Mouse (Mus musculus): Measurements from ENCODE around the gene Rabif.
A peak's percentile ranks its signal among the peaks of the same experiment; 100 is the strongest.
"Not testable (repeated sequence)": the region's sequence is repeated elsewhere in the genome, so short reads cannot be mapped to it uniquely, and the experiment has no call there.

The Rabif gene

DNA sequence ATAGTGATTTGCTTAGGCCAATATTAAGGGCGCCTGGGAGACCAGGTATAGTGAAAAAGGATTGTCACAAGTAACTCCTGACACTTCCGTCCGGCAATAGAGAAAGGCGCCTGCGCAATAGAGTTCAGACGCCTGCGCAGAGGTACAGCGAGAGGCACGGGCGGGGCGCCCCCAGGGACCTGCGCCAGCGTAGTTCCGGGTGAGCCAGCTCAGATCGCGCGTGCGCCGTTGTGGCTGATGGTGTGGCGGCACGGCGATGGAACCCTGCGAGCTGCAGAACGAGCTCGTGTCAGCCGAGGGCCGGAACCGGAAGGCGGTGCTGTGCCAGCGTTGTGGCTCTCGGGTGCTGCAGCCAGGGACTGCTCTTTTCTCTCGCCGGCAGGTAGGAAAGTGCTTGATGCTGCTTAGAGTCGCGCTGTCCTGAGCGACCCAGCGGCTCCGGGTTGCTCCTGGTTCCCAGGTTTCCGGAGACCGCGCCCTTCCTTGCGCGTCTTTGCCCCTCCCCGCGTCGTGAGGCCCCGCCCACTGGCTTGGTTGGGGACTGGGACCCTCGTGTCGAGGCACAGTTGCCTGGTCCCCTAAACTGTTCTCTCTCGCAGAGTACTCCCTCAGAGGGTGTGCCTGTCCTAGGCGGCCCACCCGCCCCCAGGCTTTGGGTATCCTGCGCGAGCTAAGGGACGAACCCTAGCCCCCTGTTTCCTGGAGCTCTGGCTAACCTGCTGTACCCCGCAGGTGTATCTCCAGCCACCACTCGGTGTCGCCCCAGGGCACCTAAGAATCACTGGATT lies at the start of gene Rabif:
Gene Rabif (plus strand): TSS at position 221 of the 788 bp plus-strand sequence.
- peak; percentile 93 for DNase-seq (ENCODE audit: low spot score)

DNA sequence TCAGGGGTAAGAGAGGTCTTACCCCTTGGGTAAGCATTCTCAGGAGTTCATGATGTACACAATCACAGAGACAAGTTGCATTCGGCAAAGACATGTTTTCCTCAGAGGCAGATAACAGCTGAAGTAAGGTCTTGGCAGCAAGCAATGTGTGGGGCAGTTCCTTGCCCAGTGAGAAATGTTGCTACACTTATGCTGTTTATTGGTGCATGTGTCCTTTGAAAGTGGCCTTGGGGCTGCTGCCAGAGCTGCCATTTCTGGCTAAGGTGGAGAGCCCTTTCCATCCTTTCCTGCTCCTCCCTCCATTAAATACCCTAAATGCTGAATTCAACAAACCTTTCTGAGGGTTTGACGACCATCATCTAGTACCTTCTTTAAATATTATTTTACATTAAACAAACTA lies 49.0 kb upstream of the Rabif start:
- no peak for DNase-seq (ENCODE audit: low spot score)

DNA sequence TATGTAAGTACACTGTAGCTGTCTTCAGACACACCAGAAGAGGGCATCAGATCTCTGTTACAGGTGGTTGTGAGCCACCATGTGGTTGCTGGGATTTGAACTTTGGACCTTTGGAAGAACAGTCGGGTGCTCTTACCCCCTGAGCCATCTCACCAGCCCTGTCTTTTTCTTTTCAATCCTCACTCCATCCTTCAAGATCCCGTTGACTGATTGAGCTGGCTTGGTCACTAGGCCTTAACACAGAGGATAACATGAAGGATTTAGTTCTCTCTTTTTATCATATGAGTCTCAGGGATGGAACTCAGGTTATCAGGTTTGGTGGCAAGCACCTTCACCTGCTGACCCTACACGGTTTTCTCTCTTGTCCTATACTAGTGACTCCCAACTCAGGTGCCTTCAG lies 45.9 kb upstream of the Rabif start:
- DNase-seq (ENCODE audit: low spot score) = not testable (repeated sequence)

DNA sequence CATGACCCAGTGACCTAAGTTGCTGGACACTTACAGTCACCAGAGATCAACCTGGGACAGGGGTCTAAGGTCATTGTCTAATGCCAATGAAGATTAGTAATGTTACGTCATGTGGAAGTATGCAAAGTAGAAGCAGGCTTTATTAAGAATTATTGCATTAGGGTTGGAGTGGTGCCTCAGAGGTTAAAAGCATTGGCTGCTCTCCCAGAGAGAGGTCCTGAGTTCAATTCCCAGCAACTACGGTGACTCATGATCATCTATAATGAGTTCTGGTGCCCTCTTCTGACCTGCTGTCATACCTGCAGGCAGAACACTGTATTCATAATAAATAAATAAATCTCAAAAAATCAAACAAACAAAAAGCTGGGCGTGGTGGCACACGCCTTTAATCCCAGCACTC lies 44.2 kb upstream of the Rabif start:
- no peak for DNase-seq (ENCODE audit: low spot score)

DNA sequence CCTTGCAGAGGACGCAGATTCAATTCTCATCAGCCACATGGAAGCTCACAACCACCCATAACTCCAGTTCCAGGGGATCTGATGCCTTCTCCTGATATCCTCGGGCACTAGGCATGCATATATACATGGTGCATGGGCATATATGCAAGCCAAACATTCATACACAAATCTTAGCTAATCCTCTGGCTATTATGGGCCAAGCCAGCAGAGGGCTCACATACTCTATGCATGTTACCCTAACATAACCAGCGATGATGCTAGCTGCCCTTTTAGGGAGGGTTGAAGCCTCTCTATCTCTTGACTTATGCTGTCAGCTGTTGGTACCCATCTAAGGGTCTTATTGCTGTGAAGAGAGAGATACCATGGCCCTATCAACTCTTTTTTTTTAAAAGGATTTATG lies 43.5 kb upstream of the Rabif start:
- DNase-seq (ENCODE audit: low spot score) = peak; percentile 47

DNA sequence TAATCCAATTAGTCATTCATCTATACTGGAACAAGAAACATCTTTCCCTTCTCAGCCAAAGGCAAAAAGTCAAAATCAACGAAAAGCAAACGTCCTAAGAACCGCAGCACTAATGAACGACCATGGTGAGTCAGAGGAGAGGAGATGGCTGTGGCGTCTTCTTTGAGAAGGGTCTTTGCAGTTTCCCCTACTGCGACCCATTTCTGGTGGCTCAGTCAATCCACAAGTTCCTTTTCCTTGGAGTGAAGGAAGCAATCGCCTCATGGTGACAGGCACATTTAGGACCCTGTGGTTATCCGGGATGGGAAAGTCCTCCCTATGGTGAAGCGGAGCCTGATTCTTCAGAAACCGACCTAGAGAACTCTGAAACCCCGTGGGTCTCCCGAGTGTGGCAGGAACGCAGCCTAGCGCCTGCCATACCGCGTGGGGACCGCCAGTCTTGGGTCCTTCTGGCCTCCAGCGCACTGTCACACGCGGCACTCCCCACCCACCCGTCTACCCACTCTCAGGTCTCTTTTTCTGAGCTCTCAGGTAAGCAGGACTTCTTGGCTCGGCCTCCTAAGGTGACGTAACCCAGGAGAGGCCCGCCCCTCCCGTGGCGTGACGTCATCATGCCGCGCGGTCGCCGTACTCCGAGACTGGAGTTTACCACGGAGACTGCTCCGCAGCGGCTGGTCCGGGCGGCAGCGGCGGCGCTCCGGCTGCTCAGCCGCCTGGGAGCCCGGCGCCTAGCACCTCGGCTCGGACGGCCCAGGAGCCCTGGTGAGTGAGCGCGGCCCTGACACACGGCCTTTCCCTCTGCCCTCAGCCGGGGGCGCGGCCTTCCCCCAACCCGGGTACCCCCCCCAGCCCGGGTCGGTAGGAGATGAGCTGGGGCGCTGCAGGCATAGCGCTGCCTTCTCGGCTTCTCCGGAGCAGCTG lies 39.3 kb upstream of the Rabif start, which contains the start of gene Klhl12:
Gene Klhl12 (plus strand): TSS at position 628 of the 921 bp plus-strand sequence.
- peak; percentile 90 for DNase-seq (ENCODE audit: low spot score)

DNA sequence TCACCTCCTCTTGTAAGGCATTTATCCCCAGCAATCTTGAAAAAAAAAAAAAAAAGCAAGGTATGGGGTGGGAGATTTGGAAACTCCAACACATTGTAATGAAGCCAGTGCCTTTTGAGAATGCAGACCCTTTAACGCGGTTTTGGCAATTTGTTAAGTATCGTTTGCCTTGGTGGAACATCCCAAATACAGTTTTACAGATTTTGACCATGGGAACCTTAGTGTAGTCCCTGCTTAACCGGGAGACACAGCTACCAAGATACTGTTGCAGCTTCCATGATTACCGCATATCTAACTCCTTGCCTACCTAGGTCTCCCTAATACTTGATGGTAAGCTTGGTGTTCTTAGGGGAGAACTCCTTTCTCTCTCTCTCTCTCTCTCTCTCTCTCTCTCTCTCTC lies 38.4 kb upstream of the Rabif start:
- no peak for DNase-seq (ENCODE audit: low spot score)

DNA sequence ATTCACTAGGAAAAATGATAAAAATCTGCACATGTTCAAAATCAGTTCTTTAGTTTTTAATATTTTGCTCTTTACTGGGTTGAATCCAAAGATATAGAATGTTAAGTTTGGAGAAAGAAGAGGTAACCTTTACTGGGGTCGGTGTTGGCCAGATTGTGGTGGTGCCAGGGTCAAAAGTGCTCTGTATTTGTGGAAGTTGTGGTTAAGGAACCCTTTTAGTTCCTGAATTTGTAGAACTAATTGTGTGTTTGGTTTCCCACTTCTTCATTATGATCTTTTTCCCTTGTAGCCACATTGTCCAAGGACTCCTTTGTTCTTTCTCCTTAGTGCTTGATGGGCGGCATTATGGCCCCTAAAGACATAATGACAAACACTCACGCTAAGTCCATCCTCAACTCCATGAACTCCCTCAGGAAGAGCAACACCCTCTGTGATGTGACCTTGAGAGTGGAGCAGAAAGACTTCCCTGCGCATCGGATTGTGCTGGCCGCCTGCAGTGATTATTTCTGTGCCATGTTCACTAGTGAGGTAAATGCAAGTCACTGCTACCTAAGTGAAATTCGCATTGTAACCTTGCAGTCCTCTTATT lies 36.2 kb upstream of the Rabif start:
- no peak for DNase-seq (ENCODE audit: low spot score)

DNA sequence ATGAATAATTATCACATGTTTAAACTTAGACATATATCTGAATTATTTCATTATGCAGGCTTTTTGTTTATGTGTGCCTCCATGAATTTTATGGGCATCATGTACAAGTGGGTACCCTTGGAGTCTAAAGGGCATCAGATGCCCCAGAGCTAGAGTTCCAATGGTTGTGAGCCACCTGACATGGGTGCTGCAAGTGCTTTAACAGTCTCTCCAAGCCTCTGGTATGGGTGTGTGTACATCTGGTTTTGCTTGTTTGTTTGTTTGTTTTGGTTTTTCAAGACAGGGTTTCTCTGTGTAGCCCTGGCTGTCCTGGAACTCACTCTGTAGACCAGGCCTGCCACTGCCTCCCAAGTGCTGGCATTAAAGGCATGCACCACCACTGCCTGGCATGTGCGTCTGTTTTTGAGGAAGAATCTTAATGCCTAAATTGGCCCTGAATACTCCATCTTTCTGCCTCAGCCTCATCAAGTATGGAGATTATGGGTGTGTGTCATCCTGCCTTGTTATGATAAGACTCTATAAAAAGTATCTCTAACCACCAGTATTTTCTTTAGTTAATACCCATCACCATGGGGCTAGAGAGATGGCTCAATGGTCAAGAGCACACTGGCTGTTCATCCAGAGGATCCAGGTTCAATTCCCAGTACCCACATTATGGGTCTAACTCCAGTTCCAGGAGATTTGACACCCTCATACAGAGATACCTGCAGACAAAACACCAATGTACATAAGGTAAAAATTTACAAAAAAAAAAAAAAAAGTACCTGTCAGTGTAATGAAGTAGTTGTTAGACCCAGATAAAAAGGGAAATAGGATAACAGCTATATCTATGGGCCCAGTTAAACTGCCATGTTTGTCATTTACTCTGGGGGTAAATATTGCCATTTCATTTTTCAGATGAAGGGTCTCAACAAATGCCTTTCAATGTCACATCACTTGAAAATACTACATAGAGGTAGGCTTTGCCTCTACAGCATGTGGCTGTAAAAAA lies 33.9 kb upstream of the Rabif start:
- DNase-seq (ENCODE audit: low spot score) = no peak

DNA sequence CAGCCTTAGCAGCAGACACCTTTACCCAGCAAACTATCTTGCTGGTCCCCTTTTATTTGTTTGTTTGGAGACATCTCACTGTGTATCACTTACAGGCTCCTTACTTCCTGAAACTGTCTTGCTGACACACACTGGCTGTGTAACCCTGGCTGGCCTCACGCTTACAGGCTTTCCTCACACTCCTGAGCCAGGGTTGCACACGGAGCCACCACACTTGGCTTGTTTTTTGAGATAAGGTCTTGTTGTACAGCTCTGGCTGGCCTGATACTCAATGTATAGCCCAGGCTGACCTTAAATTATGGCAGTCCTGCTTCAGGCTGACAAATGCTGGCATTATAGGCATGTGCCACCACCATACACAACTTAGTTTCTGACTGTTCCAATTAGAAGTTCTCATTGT lies 9.8 kb upstream of the Rabif start:
- DNase-seq (ENCODE audit: low spot score) = no peak

DNA sequence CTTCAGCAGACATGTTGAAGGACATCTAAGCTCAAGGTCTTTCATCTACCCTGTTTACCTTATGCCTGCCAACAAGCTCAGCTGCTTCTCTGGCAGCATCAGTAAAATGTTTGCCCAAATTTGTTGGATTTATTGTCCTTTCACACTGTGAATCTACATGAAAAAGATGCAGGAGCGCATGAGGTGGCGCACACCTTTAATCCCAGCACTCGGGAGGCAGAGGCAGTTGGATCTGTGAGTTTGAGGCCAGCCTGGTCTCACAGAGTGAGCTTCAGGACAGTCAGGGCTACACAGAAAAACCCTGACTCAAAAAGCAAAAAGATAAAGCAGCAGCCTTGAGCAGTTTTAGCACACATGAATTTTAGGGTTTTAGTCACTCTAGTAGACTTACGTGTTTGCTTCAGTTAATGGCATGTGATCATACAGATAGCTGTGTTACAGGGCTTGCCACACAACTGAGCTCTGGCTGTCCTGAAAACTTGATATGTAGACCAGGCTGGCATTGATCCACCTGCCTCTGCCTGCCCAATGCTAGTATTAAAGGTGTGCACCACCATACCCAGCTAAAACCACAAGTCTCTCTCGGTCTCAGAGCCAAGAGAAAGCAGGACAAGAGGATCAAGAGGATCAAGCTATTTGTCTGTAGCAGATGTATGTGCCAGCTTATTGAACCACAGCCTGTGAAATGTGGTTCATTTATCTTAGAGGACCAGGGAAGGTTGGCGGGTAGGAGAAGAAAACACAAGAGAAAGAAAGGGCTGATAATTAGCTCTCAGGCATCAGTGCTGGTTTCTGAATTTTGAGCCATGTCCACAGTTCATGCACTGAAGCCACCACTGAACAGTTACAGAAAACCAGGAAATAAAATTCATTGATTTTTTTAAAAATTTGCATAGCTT lies 3.3 kb upstream of the Rabif start:
- DNase-seq (ENCODE audit: low spot score) = no peak

DNA sequence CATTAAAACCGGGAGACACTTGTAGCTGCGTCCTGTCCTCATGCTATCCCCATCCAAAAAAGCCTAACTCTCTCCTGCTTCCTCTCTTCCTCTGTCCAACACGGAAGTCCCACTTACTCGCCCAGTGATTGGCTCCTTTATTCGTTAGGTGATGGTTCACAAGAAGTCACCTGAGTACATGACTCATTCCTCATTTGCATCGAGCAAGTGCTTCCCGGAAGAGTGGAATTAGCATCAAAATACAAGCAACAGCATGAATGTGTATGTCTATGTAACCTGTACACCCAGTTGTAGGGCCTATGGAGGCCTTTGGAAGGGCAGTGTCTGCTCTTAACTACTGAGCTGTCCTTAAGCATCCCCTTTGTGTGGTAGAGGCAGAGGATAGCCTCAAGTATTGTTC lies 2.2 kb upstream of the Rabif start:
- no peak for DNase-seq (ENCODE audit: low spot score)

DNA sequence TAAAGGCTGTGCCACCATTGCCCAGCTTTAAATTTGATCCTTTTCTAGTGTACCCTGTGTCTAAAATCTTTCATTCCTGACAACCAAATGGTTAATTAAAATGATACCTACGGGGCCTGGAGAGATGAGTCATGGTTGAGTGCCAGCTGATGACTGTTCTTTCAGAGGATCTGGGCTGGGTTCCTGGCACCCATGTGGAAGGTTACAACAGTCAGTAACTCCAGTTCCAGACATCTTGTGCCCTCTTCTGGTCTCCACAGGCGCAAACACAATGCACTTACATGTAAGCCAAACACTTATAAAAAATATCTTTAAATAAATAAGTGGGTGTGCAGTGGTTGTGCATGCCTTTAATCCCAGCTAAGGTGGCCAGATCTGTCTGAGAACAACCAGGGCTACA lies 952 bp upstream of the Rabif start:
- no peak for DNase-seq (ENCODE audit: low spot score)

DNA sequence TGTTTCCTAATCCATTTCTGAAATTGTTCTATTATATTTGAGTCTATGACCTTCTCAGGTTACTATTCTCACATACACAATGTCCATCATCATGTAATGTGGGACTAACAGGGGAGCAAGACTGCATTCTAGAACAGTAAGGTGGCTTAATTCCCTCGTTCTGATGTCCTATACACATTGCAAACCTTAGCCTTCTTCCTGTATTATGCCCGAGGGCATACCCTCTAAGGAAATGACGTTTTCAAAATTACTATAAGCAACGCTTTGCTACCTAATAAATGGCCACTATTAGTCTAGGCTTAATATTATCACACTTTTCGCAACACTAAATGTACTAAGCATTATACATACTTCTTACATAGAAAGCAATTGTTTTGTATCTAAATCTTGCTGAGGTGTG lies 492 bp upstream of the Rabif start:
- DNase-seq (ENCODE audit: low spot score) = no peak

DNA sequence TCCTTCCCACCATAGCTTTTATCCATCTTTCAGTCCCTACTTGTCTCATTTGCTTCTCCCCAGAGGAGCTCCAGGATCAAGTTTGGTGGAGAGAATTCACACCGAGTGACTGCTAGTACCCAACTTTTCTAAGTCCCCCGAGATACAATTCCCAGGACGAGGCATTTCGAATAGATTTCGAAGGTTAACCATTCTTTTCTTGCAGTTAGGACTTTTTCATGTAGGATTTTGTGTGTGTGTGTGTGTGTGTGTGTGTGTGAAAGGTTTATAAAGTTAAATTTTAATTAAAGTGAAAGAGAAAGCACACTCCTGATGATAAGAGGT lies 730 bp downstream of the Rabif start:
- DNase-seq (ENCODE audit: low spot score) = no peak

DNA sequence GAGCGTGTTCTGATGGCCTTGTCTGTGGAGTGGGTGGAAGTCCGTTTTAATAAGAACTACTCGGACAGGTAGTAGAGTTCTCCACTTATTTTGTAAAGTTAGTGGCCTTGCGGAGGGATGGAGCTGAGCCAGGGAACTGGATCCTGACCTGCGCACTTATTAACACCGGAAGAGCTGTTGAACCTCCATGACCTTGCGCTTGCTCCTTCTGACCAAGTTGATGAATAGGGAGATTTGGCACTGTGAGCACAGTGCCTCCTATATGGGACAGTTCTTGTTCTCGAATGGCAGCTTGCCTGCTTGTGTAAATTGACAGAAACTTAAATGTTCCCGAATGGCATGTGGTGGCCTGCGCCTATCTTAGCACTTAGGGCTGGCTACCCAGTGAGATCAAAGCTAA lies 1.5 kb downstream of the Rabif start:
- DNase-seq (ENCODE audit: low spot score) = no peak

DNA sequence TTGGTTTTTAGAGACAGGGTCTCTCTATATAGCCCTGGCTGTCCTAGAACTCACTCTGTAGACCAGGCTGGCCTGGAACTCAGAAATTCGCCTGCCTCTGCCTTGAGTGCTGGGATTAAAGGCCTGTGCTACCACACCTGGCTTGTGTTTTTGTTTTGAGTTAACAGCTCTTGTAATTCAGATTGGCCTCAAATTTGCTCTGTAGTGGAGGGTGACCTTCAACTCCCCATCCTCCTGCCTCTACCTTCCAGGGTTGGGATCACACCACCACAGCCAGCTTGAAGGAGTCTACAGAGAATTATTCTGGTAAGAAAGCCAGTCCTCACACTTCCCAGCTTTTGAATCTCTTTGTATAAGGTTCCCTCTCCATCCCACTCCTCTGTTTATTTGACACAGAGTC lies 6.5 kb downstream of the Rabif start:
- DNase-seq (ENCODE audit: low spot score) = no peak

DNA sequence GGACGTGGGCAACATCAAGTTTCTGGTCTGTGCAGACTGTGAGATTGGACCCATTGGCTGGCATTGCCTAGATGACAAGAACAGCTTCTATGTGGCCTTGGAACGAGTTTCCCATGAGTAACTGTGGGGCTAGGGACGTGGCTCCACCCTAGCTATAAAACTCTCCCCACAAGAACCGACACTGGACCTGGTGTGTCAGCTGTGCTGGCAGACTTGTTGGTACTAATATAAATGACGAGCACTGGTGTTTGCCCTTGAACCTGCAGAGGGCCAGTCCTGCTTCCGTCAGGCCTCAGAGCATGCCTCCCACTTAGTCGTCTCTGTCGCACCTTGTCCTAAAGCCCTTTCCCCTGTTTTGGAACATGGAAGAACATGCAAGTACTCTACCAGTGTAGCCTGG lies 11.8 kb downstream of the Rabif start:
- DNase-seq (ENCODE audit: low spot score) = no peak

DNA sequence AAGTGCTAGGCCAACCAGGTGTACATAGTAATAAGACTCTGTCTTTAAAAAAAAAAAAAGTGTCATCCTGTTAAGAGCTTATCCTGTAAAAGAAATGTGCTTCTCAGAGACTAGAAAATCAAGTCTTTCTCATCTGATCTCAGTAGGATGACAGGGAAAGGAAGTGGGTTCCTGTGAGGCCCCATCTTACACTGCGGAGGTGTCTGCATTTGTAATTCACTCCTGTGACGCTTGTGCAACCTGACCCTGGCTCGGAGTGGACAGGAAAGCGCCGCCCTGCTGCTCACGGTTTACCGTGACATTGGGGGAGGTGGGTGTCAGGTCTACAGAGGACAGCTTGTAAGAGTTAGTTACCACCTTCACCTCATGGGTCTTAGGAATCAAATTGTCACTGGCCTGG lies 15.6 kb downstream of the Rabif start:
- no peak for DNase-seq (ENCODE audit: low spot score)

DNA sequence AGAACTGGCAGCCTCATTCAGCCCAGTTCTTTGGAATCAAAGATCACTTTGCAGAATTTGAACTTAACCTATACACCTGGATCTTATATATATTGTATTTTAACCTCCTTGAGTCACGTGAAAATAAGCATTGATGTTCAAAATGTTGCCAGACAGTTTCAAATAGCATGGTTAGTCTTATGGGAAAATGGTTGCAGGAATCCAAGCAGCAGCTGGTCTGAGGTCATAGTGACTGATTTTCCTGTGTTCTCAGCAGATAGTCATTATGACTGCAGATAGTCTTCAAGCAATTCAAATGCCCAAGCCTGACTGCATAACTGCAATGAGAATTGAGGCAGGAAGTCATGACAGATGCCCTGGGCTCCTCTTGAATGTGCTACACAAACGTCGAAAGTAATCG lies 17.7 kb downstream of the Rabif start:
- DNase-seq (ENCODE audit: low spot score) = no peak

DNA sequence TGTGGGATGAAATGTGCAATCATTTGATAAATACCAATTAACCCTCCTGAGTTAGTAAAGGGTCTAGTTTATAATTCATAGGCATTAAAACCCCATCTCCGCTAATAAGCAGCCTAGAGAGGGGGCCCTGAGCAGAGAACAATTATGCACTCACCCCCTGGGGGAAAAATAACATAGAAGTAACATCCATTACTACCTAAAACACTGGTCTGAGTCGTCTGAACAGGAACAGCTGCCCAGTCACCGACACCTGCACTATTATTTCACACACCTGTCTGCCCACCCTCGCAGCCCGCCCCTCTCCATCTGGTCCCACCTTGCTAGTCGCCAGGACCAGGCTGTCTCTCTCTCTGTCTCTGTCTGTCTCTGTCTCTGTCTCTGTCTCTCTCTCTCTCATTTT lies 18.1 kb downstream of the Rabif start:
- DNase-seq (ENCODE audit: low spot score) = no peak

All from layer of hippocampus, adult 9-10 months (tissue).